Mouse (Mus musculus): ENCODE results near the gene Praf2. TPM values are rescaled to one million over a fixed set of nuclear protein-coding genes. Genes with fewer than 3 reads are reported as not detected.
A peak's percentile ranks its signal among the peaks of the same experiment; 100 is the strongest.
"Not testable (repeated sequence)": the region's sequence is repeated elsewhere in the genome, so short reads cannot be mapped to it uniquely, and the experiment has no call there.

Praf2 gene
- polyA plus RNA-seq, 1 experiment from 2014 or later, result 85.4 TPM

DNA sequence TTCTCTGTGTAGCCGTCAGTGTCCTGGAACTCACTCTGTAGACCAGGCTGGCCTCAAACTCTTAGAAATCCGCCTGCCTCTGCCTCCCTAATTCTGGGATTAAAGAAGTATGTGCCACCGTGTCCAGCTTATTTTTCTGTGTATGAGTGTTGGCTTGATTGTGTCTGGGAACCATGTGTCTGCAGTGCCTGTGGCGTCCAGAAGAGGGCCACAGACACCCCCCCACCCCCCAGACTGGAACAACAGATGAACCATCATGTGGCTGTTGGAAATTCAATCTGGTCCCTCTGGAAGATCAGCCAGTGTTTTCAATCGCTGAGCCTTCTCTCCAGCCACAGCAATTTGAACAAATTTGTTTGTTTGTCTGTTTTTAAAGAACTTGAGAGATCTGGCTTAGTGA lies 15.2 kb downstream of the Praf2 start:
- Histone ChIP-seq H3K27me3 (ENCODE audit: control insufficient read depth, insufficient read depth, low read length) (no peaks in the 10 kb centered on the region), H3K4me3 (ENCODE audit: low read depth, low read length) (no peak overlapping the region), H3K36me3 (replicated peaks; ENCODE audit: control insufficient read depth, insufficient read depth, low read depth, low read length) (no peaks in the 10 kb centered on the region), H3K27ac (replicated peaks; ENCODE audit: low read depth, low read length) (no peak overlapping the region), H3K4me1 (ENCODE audit: control insufficient read depth, insufficient read depth, low read length) (no peaks in the 10 kb centered on the region), H3K4me2 (ENCODE audit: low read depth, low read length) (no peak overlapping the region), H3K9ac (replicated peaks; ENCODE audit: low read length) (no peak overlapping the region), H3K9me3 (replicated peaks; ENCODE audit: control insufficient read depth, low read length) (no peaks in the 10 kb centered on the region)
- WGBS, result 48% methylated on average over 5 of the region's 5 CpGs
- no peak for DNase-seq (ENCODE audit: low spot score)
- no peak for ATAC-seq (replicated peaks; ENCODE audit: insufficient number of reproducible peaks, low FRiP score, low TSS enrichment, low read depth)

DNA sequence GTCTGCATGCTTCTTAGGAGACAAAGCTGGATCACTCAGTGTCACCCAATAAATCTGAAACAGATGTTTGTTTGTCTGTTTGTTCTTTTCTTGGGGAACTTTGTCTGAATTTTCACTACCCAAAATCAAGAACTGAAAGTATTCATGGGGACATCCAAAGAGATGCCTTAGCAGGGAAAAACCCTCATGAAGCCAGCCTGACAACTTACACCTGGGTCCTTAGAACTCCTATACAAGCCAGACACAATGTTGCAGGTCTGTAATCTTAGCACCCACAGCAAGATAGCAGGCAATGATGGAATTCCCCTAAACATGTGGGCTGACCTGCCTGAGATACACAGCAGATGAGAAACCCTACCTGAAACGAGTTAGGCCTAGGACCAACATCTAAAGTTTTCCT lies 16.7 kb downstream of the Praf2 start:
- no peak overlapping the region for H3K27ac ChIP-seq (replicated peaks; ENCODE audit: low read depth, low read length)
- no peak overlapping the region for H3K9ac ChIP-seq (replicated peaks; ENCODE audit: low read length)
- no peaks in the 10 kb centered on the region for H3K4me1 ChIP-seq (ENCODE audit: control insufficient read depth, insufficient read depth, low read length)
- no peaks in the 10 kb centered on the region for H3K27me3 ChIP-seq (ENCODE audit: control insufficient read depth, insufficient read depth, low read length)
- no peak overlapping the region for H3K4me2 ChIP-seq (ENCODE audit: low read depth, low read length)
- no peaks in the 10 kb centered on the region for H3K36me3 ChIP-seq (replicated peaks; ENCODE audit: control insufficient read depth, insufficient read depth, low read depth, low read length)
- DNase-seq (ENCODE audit: low spot score) (no peak), ATAC-seq (replicated peaks; ENCODE audit: insufficient number of reproducible peaks, low FRiP score, low TSS enrichment, low read depth) (no peak)
- H3K9me3 ChIP-seq (replicated peaks; ENCODE audit: control insufficient read depth, low read length), result no peaks in the 10 kb centered on the region
- WGBS, result 44% methylated on average over 1 of the region's 1 CpGs
- H3K4me3 ChIP-seq (ENCODE audit: low read depth, low read length), result no peak overlapping the region

DNA sequence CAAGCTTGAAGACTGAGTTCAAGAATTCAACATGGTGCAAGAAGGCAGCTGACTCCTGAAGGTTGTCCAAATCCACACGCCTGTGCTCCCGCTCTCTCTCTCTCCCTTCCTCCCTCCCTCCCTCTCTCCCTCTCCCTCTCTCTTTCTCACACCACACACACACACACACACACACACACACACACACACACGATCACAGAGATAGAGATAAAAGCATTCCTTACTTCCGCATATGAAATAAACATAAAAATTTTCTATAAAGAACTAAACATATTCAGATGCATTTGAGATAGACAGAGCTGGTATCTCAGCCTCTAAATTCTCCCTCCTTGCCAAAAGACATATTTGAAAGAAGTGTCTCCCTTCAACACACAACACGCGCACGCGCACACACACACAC lies 17.2 kb downstream of the Praf2 start:
- H3K9me3 ChIP-seq (replicated peaks; ENCODE audit: control insufficient read depth, low read length), result no peaks in the 10 kb centered on the region
- no peak overlapping the region for H3K9ac ChIP-seq (replicated peaks; ENCODE audit: low read length)
- no peaks in the 10 kb centered on the region for H3K36me3 ChIP-seq (replicated peaks; ENCODE audit: control insufficient read depth, insufficient read depth, low read depth, low read length)
- ATAC-seq (replicated peaks; ENCODE audit: insufficient number of reproducible peaks, low FRiP score, low TSS enrichment, low read depth) (no peak), DNase-seq (ENCODE audit: low spot score) (no peak)
- H3K27me3 ChIP-seq (ENCODE audit: control insufficient read depth, insufficient read depth, low read length), result no peaks in the 10 kb centered on the region
- H3K27ac ChIP-seq (replicated peaks; ENCODE audit: low read depth, low read length), result no peak overlapping the region
- WGBS, result 89% methylated on average over 8 of the region's 8 CpGs
- H3K4me2 ChIP-seq (ENCODE audit: low read depth, low read length), result no peak overlapping the region
- H3K4me3 ChIP-seq (ENCODE audit: low read depth, low read length), result no peak overlapping the region
- no peaks in the 10 kb centered on the region for H3K4me1 ChIP-seq (ENCODE audit: control insufficient read depth, insufficient read depth, low read length)

GRCm38 (mm10) chrX:7750432-7751116 lies 22.3 kb downstream of the Praf2 start, which contains the start of gene Ccdc120:
TSS of gene Ccdc120 (minus strand) at chrX:7750905.
- H3K9me3 ChIP-seq (replicated peaks; ENCODE audit: control insufficient read depth, low read length), result no peaks in the 10 kb centered on the region
- 13% methylated on average over 52 of the region's 56 CpGs for WGBS
- H3K27ac ChIP-seq (replicated peaks; ENCODE audit: low read depth, low read length), result no peak within 1 kb of the TSS
- no peaks in the 10 kb centered on the region for H3K27me3 ChIP-seq (ENCODE audit: control insufficient read depth, insufficient read depth, low read length)
- H3K4me2 ChIP-seq (ENCODE audit: low read depth, low read length), result peak within 1 kb of the TSS; percentile 49
- DNase-seq (ENCODE audit: low spot score), result peak; percentile 90
- no peaks in the 10 kb centered on the region for H3K36me3 ChIP-seq (replicated peaks; ENCODE audit: control insufficient read depth, insufficient read depth, low read depth, low read length)
- peak within 1 kb of the TSS; percentile 69 for H3K9ac ChIP-seq (replicated peaks; ENCODE audit: low read length)
- H3K4me1 ChIP-seq (ENCODE audit: control insufficient read depth, insufficient read depth, low read length), result no peaks in the 10 kb centered on the region
- ATAC-seq (replicated peaks; ENCODE audit: insufficient number of reproducible peaks, low FRiP score, low TSS enrichment, low read depth), result peak; percentile 89
- peak within 1 kb of the TSS; percentile 53 for H3K4me3 ChIP-seq (ENCODE audit: low read depth, low read length)

- not testable (repeated sequence) for H3K27me3 ChIP-seq (ENCODE audit: control insufficient read depth, insufficient read depth, low read length); ATAC-seq (replicated peaks; ENCODE audit: insufficient number of reproducible peaks, low FRiP score, low TSS enrichment, low read depth); H3K4me2 ChIP-seq (ENCODE audit: low read depth, low read length); H3K4me3 ChIP-seq (ENCODE audit: low read depth, low read length); H3K36me3 ChIP-seq (replicated peaks; ENCODE audit: control insufficient read depth, insufficient read depth, low read depth, low read length); H3K27ac ChIP-seq (replicated peaks; ENCODE audit: low read depth, low read length); DNase-seq (ENCODE audit: low spot score); H3K9me3 ChIP-seq (replicated peaks; ENCODE audit: control insufficient read depth, low read length); H3K9ac ChIP-seq (replicated peaks; ENCODE audit: low read length); H3K4me1 ChIP-seq (ENCODE audit: control insufficient read depth, insufficient read depth, low read length)
- 23% methylated on average over 3 of the region's 3 CpGs for WGBS
These were observed 25.4 kb downstream of the Praf2 start for GRCm38 (mm10) chrX:7753627-7754026.

DNA sequence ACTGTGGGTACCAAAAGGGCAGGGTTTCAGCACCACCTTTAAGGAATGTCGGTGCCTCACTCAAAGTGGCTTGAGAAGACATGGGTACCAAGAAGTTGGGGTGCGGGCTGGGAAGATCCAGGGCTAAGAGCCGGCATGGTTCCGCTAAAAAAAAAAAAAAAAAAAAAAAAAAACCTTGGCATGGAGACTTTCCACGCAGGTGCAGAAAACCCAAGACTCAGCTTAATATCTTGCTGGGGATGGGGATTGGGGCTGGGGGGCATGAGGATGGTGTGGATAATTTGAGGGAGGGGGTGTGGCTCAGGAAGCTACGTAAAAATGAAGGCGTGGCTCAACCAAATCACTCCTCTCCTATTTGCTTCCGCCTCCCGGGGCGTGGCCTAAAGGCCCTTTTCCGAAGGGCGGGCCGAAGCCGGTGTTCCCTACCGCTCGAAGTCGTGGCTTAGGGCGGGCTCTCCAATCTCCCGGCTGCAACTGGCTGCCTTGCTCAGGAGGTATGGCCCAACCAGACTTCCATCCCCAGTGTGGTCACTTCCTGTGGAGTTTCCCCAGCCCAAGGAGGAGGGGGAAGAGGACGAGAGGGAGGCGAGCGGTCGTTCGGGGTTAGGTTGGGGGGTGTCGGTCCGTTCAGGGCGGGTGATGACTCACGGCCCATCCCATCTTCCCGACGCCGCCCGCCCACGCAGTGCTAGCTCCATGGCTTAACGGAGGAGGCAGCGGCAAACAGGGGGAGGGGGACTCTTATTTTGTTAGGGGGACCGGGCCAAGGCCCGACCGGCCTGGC lies 34.1 kb downstream of the Praf2 start, which contains the start of gene Tfe3:
Gene Tfe3, plus strand, starts transcription at position 424 of the 784 bp plus-strand sequence.
- 14% methylated on average over 33 of the region's 38 CpGs for WGBS
- no peak within 1 kb of the TSS for H3K27ac ChIP-seq (replicated peaks; ENCODE audit: low read depth, low read length)
- H3K4me2 ChIP-seq (ENCODE audit: low read depth, low read length), result peak within 1 kb of the TSS; percentile 65

DNA sequence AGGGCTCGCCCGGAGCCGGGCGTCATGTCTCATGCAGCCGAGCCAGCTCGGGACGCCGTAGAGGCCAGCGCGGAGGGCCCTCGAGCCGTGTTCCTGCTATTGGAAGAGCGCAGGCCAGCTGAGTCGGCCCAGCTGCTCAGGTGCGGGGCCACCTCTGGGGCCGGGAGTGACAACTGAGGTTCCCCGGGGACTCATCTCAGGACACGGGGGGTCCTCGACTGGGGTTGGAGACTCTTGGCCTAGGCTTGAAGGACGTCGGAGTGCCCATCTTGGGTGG lies 34.6 kb downstream of the Praf2 start:
- no peaks in the 10 kb centered on the region; the same call in 1 of the 2 replicates for H3K36me3 ChIP-seq (replicated peaks; ENCODE audit: control insufficient read depth, insufficient read depth, low read depth, low read length)
- peak overlapping the region; percentile 57 for H3K9ac ChIP-seq (replicated peaks; ENCODE audit: low read length)
- ATAC-seq (replicated peaks; ENCODE audit: insufficient number of reproducible peaks, low FRiP score, low TSS enrichment, low read depth) (no peak; the same call in 1 of the 2 replicates), DNase-seq (ENCODE audit: low spot score) (no peak)
- no peak overlapping the region for H3K27ac ChIP-seq (replicated peaks; ENCODE audit: low read depth, low read length)
- peak overlapping the region; percentile 69 for H3K4me3 ChIP-seq (ENCODE audit: low read depth, low read length)
- WGBS, result 14% methylated on average over 21 of the region's 21 CpGs
- H3K4me2 ChIP-seq (ENCODE audit: low read depth, low read length), result peak overlapping the region; percentile 65
- no peaks in the 10 kb centered on the region for H3K4me1 ChIP-seq (ENCODE audit: control insufficient read depth, insufficient read depth, low read length)
- no peaks in the 10 kb centered on the region for H3K27me3 ChIP-seq (ENCODE audit: control insufficient read depth, insufficient read depth, low read length)
- H3K9me3 ChIP-seq (replicated peaks; ENCODE audit: control insufficient read depth, low read length), result no peaks in the 10 kb centered on the region

More for the DNA sequence above, 34.1 kb downstream of the Praf2 start, which contains the start of gene Tfe3:
- DNase-seq (ENCODE audit: low spot score) (peak; percentile 91), ATAC-seq (replicated peaks; ENCODE audit: insufficient number of reproducible peaks, low FRiP score, low TSS enrichment, low read depth) (peak; percentile 95)
- Histone ChIP-seq H3K36me3 (replicated peaks; ENCODE audit: control insufficient read depth, insufficient read depth, low read depth, low read length) (no peaks in the 10 kb centered on the region), H3K4me3 (ENCODE audit: low read depth, low read length) (peak within 1 kb of the TSS; percentile 69), H3K9ac (replicated peaks; ENCODE audit: low read length) (peak within 1 kb of the TSS; percentile 57), H3K27me3 (ENCODE audit: control insufficient read depth, insufficient read depth, low read length) (no peaks in the 10 kb centered on the region), H3K9me3 (replicated peaks; ENCODE audit: control insufficient read depth, low read length) (no peaks in the 10 kb centered on the region), H3K4me1 (ENCODE audit: control insufficient read depth, insufficient read depth, low read length) (no peaks in the 10 kb centered on the region)

Measured in embryonic facial prominence, embryonic 11.5 days (tissue).